Mouse (Mus musculus) embryonic fibroblast, embryonic 13.5 days (primary cell): ENCODE measurements around the gene Spdef.

Source experiments
- CTCF ChIP-seq: IDR thresholded peaks from 2 replicates; pipeline ENCODE4 v1.5.1; 2011; ENCODE audit warnings: mild to moderate bottlenecking, control low read depth, low read length, moderate library complexity, borderline replicate concordance; ENCODE audit not compliant: insufficient read depth
- POLR2A ChIP-seq: IDR thresholded peaks from 2 replicates; pipeline ENCODE4 v1.6.1; 2011; ENCODE audit warnings: low read depth, mild to moderate bottlenecking, control low read depth, low read length, moderate library complexity

DNA sequence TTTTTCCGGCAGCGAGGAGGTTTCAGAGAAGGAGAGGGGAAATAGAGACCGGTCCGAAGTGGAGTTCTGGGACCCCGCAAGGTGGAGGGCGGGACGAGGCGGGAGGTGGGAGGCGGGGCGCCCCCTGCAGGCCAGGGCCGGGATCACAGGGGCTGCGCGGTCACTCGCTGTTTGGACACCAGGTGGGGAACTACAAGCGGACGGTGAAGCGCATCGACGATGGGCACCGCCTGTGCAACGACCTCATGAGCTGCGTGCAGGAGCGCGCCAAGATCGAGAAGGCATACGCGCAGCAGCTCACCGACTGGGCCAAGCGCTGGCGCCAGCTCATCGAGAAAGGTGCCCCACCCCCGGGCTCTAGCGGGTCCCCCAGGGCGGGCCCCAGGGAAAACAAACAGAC lies 26.2 kb downstream of the Spdef start:
- TF ChIP-seq CTCF: peak; percentile 77
- no peak for TF ChIP-seq POLR2A
